Mouse (Mus musculus): ENCODE measurements around the gene Nodal. TPM values are rescaled to one million over a fixed set of nuclear protein-coding genes. Genes with fewer than 3 reads are reported as not detected.

The Nodal gene
- polyA plus RNA-seq, 1 experiment from 2014 or later: 0.12 TPM

- Histone ChIP-seq H3K4me1 (ENCODE audit: control insufficient read depth in 2 of 2, insufficient read depth in 2 of 2, low read length in 2 of 2) (peaks cover 7 to 19% of the 10 kb centered on the region in 2 experiments), H3K27me3 (ENCODE audit: control insufficient read depth, insufficient read depth, low read length) (no peaks in the 10 kb centered on the region), H3K36me3 (ENCODE audit: control insufficient read depth, insufficient read depth, low read length) (peaks cover 47% of the 10 kb centered on the region), H3K4me3 (ENCODE audit: control insufficient read depth in 1 of 2, insufficient read depth in 1 of 2, low read depth in 1 of 2, low read length in 2 of 2) (no peak overlapping the region), H3K4me2 (ENCODE audit: low read length) (no peak overlapping the region), H3K9me3 (ENCODE audit: control insufficient read depth, low read length) (no peaks in the 10 kb centered on the region), H3K9ac (ENCODE audit: low read length) (no peak overlapping the region), H3K27ac (replicated peaks in 1 of 2; ENCODE audit: control insufficient read depth in 1 of 2, insufficient read depth in 1 of 2, low read depth in 2 of 2, low read length in 2 of 2) (no peak overlapping the region)
- ATAC-seq (ENCODE audit: insufficient number of reproducible peaks, insufficient read depth, low FRiP score, low read depth): no peak
- whole genome bisulfite sequencing: 92% methylated on average over 5 of the region's 5 CpGs
Measured at GRCm38 (mm10) chr10:61429043-61429442, 11.3 kb downstream of the Nodal start.

- Histone ChIP-seq H3K4me3 (ENCODE audit: control insufficient read depth in 1 of 2, insufficient read depth in 1 of 2, low read depth in 1 of 2, low read length in 2 of 2) (no peak overlapping the region), H3K27me3 (ENCODE audit: control insufficient read depth, insufficient read depth, low read length) (no peaks in the 10 kb centered on the region), H3K9ac (ENCODE audit: low read length) (no peak overlapping the region), H3K4me2 (ENCODE audit: low read length) (no peak overlapping the region), H3K36me3 (ENCODE audit: control insufficient read depth, insufficient read depth, low read length) (peaks cover 68% of the 10 kb centered on the region), H3K27ac (replicated peaks in 1 of 2; ENCODE audit: control insufficient read depth in 1 of 2, insufficient read depth in 1 of 2, low read depth in 2 of 2, low read length in 2 of 2) (no peak overlapping the region), H3K9me3 (ENCODE audit: control insufficient read depth, low read length) (no peaks in the 10 kb centered on the region), H3K4me1 (ENCODE audit: control insufficient read depth in 2 of 2, insufficient read depth in 2 of 2, low read length in 2 of 2) (peaks cover 0 to 4% of the 10 kb centered on the region in 2 experiments; a peak in 1 of 4 replicates)
- no peak for ATAC-seq (ENCODE audit: insufficient number of reproducible peaks, insufficient read depth, low FRiP score, low read depth)
- WGBS: 95% methylated on average over 9 of the region's 9 CpGs
Measured at GRCm38 (mm10) chr10:61431375-61431774, 13.6 kb downstream of the Nodal start.

GRCm38 (mm10) chr10:61440202-61440800 lies 22.5 kb downstream of the Nodal start:
- no peak overlapping the region for H3K27ac ChIP-seq (replicated peaks in 1 of 2; ENCODE audit: control insufficient read depth in 1 of 2, insufficient read depth in 1 of 2, low read depth in 2 of 2, low read length in 2 of 2)
- WGBS: 90% methylated on average over 7 of the region's 7 CpGs
- no peaks in the 10 kb centered on the region for H3K27me3 ChIP-seq (ENCODE audit: control insufficient read depth, insufficient read depth, low read length)
- H3K9ac ChIP-seq (ENCODE audit: low read length): no peak overlapping the region
- no peak overlapping the region for H3K4me3 ChIP-seq (ENCODE audit: control insufficient read depth in 1 of 2, insufficient read depth in 1 of 2, low read depth in 1 of 2, low read length in 2 of 2)
- H3K9me3 ChIP-seq (ENCODE audit: control insufficient read depth, low read length): no peaks in the 10 kb centered on the region
- no peak overlapping the region for H3K4me2 ChIP-seq (ENCODE audit: low read length)
- peaks cover 16% of the 10 kb centered on the region for H3K36me3 ChIP-seq (ENCODE audit: control insufficient read depth, insufficient read depth, low read length)
- no peak for ATAC-seq (ENCODE audit: insufficient number of reproducible peaks, insufficient read depth, low FRiP score, low read depth)
- H3K4me1 ChIP-seq (ENCODE audit: control insufficient read depth in 2 of 2, insufficient read depth in 2 of 2, low read length in 2 of 2): peaks cover 13 to 24% of the 10 kb centered on the region in 2 experiments

GRCm38 (mm10) chr10:61443456-61443855 lies 25.7 kb downstream of the Nodal start:
- ATAC-seq (ENCODE audit: insufficient number of reproducible peaks, insufficient read depth, low FRiP score, low read depth): no peak
- H3K27ac ChIP-seq (replicated peaks in 1 of 2; ENCODE audit: control insufficient read depth in 1 of 2, insufficient read depth in 1 of 2, low read depth in 2 of 2, low read length in 2 of 2): peak overlapping the region; percentile 27 to 33; a peak in 3 of 4 replicates
- no peaks in the 10 kb centered on the region for H3K9me3 ChIP-seq (ENCODE audit: control insufficient read depth, low read length)
- H3K27me3 ChIP-seq (ENCODE audit: control insufficient read depth, insufficient read depth, low read length): no peaks in the 10 kb centered on the region
- H3K36me3 ChIP-seq (ENCODE audit: control insufficient read depth, insufficient read depth, low read length): peaks cover 18% of the 10 kb centered on the region; the same call in 1 of the 2 replicates
- no peak overlapping the region for H3K9ac ChIP-seq (ENCODE audit: low read length)
- no peak overlapping the region for H3K4me2 ChIP-seq (ENCODE audit: low read length)
- WGBS: 60% methylated on average over 6 of the region's 6 CpGs
- no peak overlapping the region for H3K4me3 ChIP-seq (ENCODE audit: control insufficient read depth in 1 of 2, insufficient read depth in 1 of 2, low read depth in 1 of 2, low read length in 2 of 2)
- peaks cover 19 to 47% of the 10 kb centered on the region in 2 experiments for H3K4me1 ChIP-seq (ENCODE audit: control insufficient read depth in 2 of 2, insufficient read depth in 2 of 2, low read length in 2 of 2)

- Histone ChIP-seq H3K9me3 (ENCODE audit: control insufficient read depth, low read length) (no peaks in the 10 kb centered on the region), H3K27ac (replicated peaks in 1 of 2; ENCODE audit: control insufficient read depth in 1 of 2, insufficient read depth in 1 of 2, low read depth in 2 of 2, low read length in 2 of 2) (peak overlapping the region; percentile 27 to 33)
Measured at GRCm38 (mm10) chr10:61443876-61444275, 26.1 kb downstream of the Nodal start.

GRCm38 (mm10) chr10:61445016-61445415 lies 27.2 kb downstream of the Nodal start:
- WGBS: 76% methylated on average over 3 of the region's 3 CpGs
- no peak for ATAC-seq (ENCODE audit: insufficient number of reproducible peaks, insufficient read depth, low FRiP score, low read depth)
- peaks cover 19 to 51% of the 10 kb centered on the region in 2 experiments for H3K4me1 ChIP-seq (ENCODE audit: control insufficient read depth in 2 of 2, insufficient read depth in 2 of 2, low read length in 2 of 2)

More at GRCm38 (mm10) chr10:61443876-61444275, 26.1 kb downstream of the Nodal start:
- 46% methylated on average over 1 of the region's 1 CpGs for WGBS
- no peak for ATAC-seq (ENCODE audit: insufficient number of reproducible peaks, insufficient read depth, low FRiP score, low read depth)
- H3K4me3 ChIP-seq (ENCODE audit: control insufficient read depth in 1 of 2, insufficient read depth in 1 of 2, low read depth in 1 of 2, low read length in 2 of 2): no peak overlapping the region
- peaks cover 20% of the 10 kb centered on the region; the same call in 1 of the 2 replicates for H3K36me3 ChIP-seq (ENCODE audit: control insufficient read depth, insufficient read depth, low read length)
- no peaks in the 10 kb centered on the region for H3K27me3 ChIP-seq (ENCODE audit: control insufficient read depth, insufficient read depth, low read length)
- no peak overlapping the region for H3K4me2 ChIP-seq (ENCODE audit: low read length)
- peaks cover 19 to 48% of the 10 kb centered on the region in 2 experiments for H3K4me1 ChIP-seq (ENCODE audit: control insufficient read depth in 2 of 2, insufficient read depth in 2 of 2, low read length in 2 of 2)
- H3K9ac ChIP-seq (ENCODE audit: low read length): no peak overlapping the region

GRCm38 (mm10) chr10:61447581-61448353 lies 30.0 kb downstream of the Nodal start:
- no peaks in the 10 kb centered on the region for H3K27me3 ChIP-seq (ENCODE audit: control insufficient read depth, insufficient read depth, low read length)
- H3K27ac ChIP-seq (replicated peaks in 1 of 2; ENCODE audit: control insufficient read depth in 1 of 2, insufficient read depth in 1 of 2, low read depth in 2 of 2, low read length in 2 of 2): 0 out of 4 replicates have a peak overlapping the region, but pooled peaks of 1 of the 2 experiments have one; percentile 41
- H3K9ac ChIP-seq (ENCODE audit: low read length): no peak overlapping the region; the same call in 1 of the 2 replicates
- WGBS: 82% methylated on average over 10 of the region's 10 CpGs
- H3K36me3 ChIP-seq (ENCODE audit: control insufficient read depth, insufficient read depth, low read length): peaks cover 18% of the 10 kb centered on the region; the same call in 1 of the 2 replicates
- no peak overlapping the region for H3K4me2 ChIP-seq (ENCODE audit: low read length)
- ATAC-seq (ENCODE audit: insufficient number of reproducible peaks, insufficient read depth, low FRiP score, low read depth): no peak
- no peaks in the 10 kb centered on the region for H3K9me3 ChIP-seq (ENCODE audit: control insufficient read depth, low read length)
- H3K4me3 ChIP-seq (ENCODE audit: control insufficient read depth in 1 of 2, insufficient read depth in 1 of 2, low read depth in 1 of 2, low read length in 2 of 2): no peak overlapping the region
- H3K4me1 ChIP-seq (ENCODE audit: control insufficient read depth in 2 of 2, insufficient read depth in 2 of 2, low read length in 2 of 2): peaks cover 19 to 58% of the 10 kb centered on the region in 2 experiments

More at GRCm38 (mm10) chr10:61445016-61445415, 27.2 kb downstream of the Nodal start:
- no peak overlapping the region for H3K9ac ChIP-seq (ENCODE audit: low read length)
- no peaks in the 10 kb centered on the region for H3K27me3 ChIP-seq (ENCODE audit: control insufficient read depth, insufficient read depth, low read length)
- H3K9me3 ChIP-seq (ENCODE audit: control insufficient read depth, low read length): no peaks in the 10 kb centered on the region
- H3K4me2 ChIP-seq (ENCODE audit: low read length): no peak overlapping the region
- peaks cover 21% of the 10 kb centered on the region for H3K36me3 ChIP-seq (ENCODE audit: control insufficient read depth, insufficient read depth, low read length)
- no peak overlapping the region for H3K27ac ChIP-seq (replicated peaks in 1 of 2; ENCODE audit: control insufficient read depth in 1 of 2, insufficient read depth in 1 of 2, low read depth in 2 of 2, low read length in 2 of 2)
- H3K4me3 ChIP-seq (ENCODE audit: control insufficient read depth in 1 of 2, insufficient read depth in 1 of 2, low read depth in 1 of 2, low read length in 2 of 2): no peak overlapping the region

All from heart, embryonic 14.5 days (tissue).